Mouse (Mus musculus) midbrain, embryonic 10.5 days (tissue): ENCODE results near the gene Ppm1l. TPM values are rescaled to one million over a fixed set of nuclear protein-coding genes. Genes with fewer than 3 reads are reported as not detected.
"Not testable (repeated sequence)": the region's sequence is repeated elsewhere in the genome, so short reads cannot be mapped to it uniquely, and the experiment has no call there.

Experiments used
- DNase-seq: peaks from one replicate; pipeline ENCODE4 v3.0.0-alpha.2; 2017; ENCODE audit warnings: low spot score
- H3K27ac ChIP-seq: fragments of 300-500 bp; sonication (generic); replicated peaks from 2 replicates; pipeline ENCODE4 v1.5.1; 2016; ENCODE audit warnings: mild to moderate bottlenecking
- H3K27me3 ChIP-seq: fragments of 300-500 bp; sonication (generic); 2 replicates; pipeline ENCODE4 v1.6.1; 2016; ENCODE audit warnings: low read depth, mild to moderate bottlenecking; ENCODE audit not compliant: poor library complexity, severe bottlenecking
- H3K36me3 ChIP-seq: fragments of 300-500 bp; sonication (generic); 2 replicates; pipeline ENCODE4 v1.6.1; 2016; ENCODE audit warnings: mild to moderate bottlenecking, moderate library complexity
- H3K4me1 ChIP-seq: fragments of 300-500 bp; sonication (generic); 2 replicates; pipeline ENCODE4 v1.6.1; 2016
- H3K4me3 ChIP-seq: fragments of 300-500 bp; sonication (generic); 2 replicates; pipeline ENCODE4 v1.5.1; 2016; ENCODE audit warnings: mild to moderate bottlenecking, moderate library complexity
- H3K9me3 ChIP-seq: fragments of 300-500 bp; sonication (generic); replicated peaks from 2 replicates; pipeline ENCODE4 v1.6.1; 2016; ENCODE audit warnings: mild to moderate bottlenecking
- WGBS: fragments of 180-500 bp; shearing (Covaris S2); methylation state at CpG from one replicate; pipeline ENCODE4 v1.1.7; 2016; 5-methylcytosine and 5-hydroxymethylcytosine counted together
- polyA plus RNA-seq: library from polyadenylated mRNA; unstranded; fragments of >200 nt; fragmentation: Nextera tagmentation; extraction: Ambion mirVana; gene quantifications from 2 replicates; pipeline ENCODE4 v1.2.1, GENCODE M21; 2016

Gene Ppm1l
- polyA plus RNA-seq, 1 experiment from 2014 or later, result 14.8 TPM

- Histone ChIP-seq H3K27ac (no peak overlapping the region), H3K36me3 (0 out of 2 replicates have a peak, but pooled peaks cover 6% of the 10 kb centered on the region), H3K9me3 (no peaks in the 10 kb centered on the region), H3K4me3 (no peak overlapping the region), H3K4me1 (peaks cover 3% of the 10 kb centered on the region), H3K27me3 (peaks cover 6% of the 10 kb centered on the region; the same call in 1 of the 2 replicates)
- WGBS, result 82% methylated on average over 5 of the region's 5 CpGs
- no peak for DNase-seq
Observed at GRCm38 (mm10) chr3:69545017-69545416, 228.4 kb downstream of the Ppm1l start.

DNA sequence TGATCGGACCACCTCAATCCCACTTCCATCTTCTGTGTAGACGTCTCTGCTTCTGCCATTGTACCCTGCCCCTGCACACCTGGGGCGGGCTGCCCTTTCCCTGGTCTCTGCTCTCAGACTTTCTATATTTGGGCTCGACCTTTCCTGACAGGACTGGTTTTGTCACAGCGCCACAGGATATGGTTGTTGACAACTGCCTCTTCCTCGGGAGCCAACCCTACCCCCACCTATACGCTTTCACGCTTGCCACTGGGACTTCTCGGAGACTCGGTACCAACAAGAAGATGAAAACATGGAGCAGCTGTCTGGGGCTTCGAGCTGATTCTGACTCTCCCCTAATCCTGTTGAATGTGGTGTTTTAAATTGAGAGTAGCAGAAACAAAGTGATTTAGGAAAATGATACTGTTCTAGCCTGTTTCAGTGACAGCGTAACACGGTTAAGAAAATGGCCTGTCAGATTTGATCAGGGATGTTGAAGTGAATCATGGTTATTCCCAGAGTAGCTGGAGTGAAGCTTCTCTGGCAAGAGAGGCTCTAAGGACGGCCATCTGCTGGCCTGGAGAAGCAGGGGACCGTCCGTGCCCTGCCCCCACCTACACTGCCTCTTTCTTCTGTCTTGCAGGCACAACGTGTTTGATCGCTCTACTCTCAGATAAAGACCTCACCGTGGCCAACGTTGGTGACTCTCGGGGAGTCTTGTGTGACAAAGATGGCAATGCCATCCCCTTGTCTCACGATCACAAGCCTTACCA lies 232.2 kb downstream of the Ppm1l start:
- WGBS, result 87% methylated on average over 22 of the region's 22 CpGs
- H3K27me3 ChIP-seq, result no peaks in the 10 kb centered on the region
- H3K36me3 ChIP-seq, result peaks cover 18% of the 10 kb centered on the region
- H3K4me1 ChIP-seq, result no peaks in the 10 kb centered on the region
- no peak overlapping the region for H3K27ac ChIP-seq
- H3K4me3 ChIP-seq, result no peak overlapping the region
- H3K9me3 ChIP-seq, result no peaks in the 10 kb centered on the region
- no peak for DNase-seq

- peaks cover 22% of the 10 kb centered on the region for H3K36me3 ChIP-seq
- H3K4me3 ChIP-seq, result no peak overlapping the region
- no peak for DNase-seq
- no peaks in the 10 kb centered on the region for H3K4me1 ChIP-seq
- H3K27ac ChIP-seq, result no peak overlapping the region
- H3K27me3 ChIP-seq, result no peaks in the 10 kb centered on the region
- no peaks in the 10 kb centered on the region for H3K9me3 ChIP-seq
- WGBS, result 78% methylated on average over 4 of the region's 4 CpGs
Observed at GRCm38 (mm10) chr3:69549602-69550001, 232.9 kb downstream of the Ppm1l start.

GRCm38 (mm10) chr3:69555511-69555910 lies 238.8 kb downstream of the Ppm1l start:
- no peak for DNase-seq
- H3K4me1 ChIP-seq, result peaks cover 5% of the 10 kb centered on the region; the same call in 1 of the 2 replicates
- no peaks in the 10 kb centered on the region for H3K9me3 ChIP-seq
- no peak overlapping the region for H3K4me3 ChIP-seq
- no peaks in the 10 kb centered on the region for H3K27me3 ChIP-seq
- H3K36me3 ChIP-seq, result peaks cover 16% of the 10 kb centered on the region
- H3K27ac ChIP-seq, result no peak overlapping the region
- WGBS, result 90% methylated on average over 6 of the region's 6 CpGs

- H3K4me3 ChIP-seq, result no peak overlapping the region
- peaks cover 5% of the 10 kb centered on the region; the same call in 1 of the 2 replicates for H3K4me1 ChIP-seq
- H3K9me3 ChIP-seq, result no peaks in the 10 kb centered on the region
- 86% methylated on average over 12 of the region's 12 CpGs for WGBS
- H3K36me3 ChIP-seq, result peaks cover 16% of the 10 kb centered on the region
- H3K27me3 ChIP-seq, result no peaks in the 10 kb centered on the region
- H3K27ac ChIP-seq, result no peak overlapping the region
- DNase-seq, result no peak
Observed at GRCm38 (mm10) chr3:69556092-69556778, 239.6 kb downstream of the Ppm1l start.

DNA sequence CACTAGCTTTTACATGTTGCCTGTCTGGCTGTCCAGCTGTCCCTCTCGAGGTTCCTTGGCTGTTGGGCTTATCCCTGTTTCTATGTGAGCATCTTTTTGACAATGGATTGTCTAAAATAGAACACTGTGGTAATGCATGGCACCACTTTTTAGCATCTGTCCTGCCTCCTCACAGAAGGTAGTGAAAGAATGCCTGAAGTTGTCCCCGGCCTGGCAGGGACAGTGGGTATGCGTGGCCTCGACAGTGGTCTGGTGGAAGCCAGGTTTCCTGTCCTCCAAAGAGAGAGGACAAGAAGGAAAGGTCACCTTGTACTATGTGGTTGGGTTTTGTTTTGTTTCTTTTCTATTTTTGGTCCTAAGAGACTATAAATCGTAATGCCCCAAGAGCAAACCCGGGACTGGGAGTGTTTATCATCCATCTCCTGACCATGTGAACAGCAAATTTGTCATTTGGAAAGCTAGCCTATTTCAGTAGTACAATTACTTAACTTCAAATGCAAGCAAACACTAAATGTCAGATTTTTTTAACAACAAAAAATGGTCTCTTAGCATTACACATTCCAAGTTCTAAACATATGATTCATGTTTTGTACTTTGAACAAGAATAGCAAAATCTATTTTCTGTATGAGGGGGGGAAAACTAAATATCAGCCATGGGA lies 242.8 kb downstream of the Ppm1l start:
- H3K27me3 ChIP-seq, result no peaks in the 10 kb centered on the region
- DNase-seq, result no peak
- H3K4me3 ChIP-seq, result no peak overlapping the region
- WGBS, result 93% methylated on average over 6 of the region's 6 CpGs
- peaks cover 10% of the 10 kb centered on the region for H3K4me1 ChIP-seq
- no peaks in the 10 kb centered on the region for H3K9me3 ChIP-seq
- no peak overlapping the region for H3K27ac ChIP-seq
- H3K36me3 ChIP-seq, result no peaks in the 10 kb centered on the region

- Histone ChIP-seq H3K4me3 (no peak overlapping the region), H3K27me3 (no peaks in the 10 kb centered on the region), H3K4me1 (peaks cover 10% of the 10 kb centered on the region), H3K27ac (no peak overlapping the region), H3K9me3 (no peaks in the 10 kb centered on the region), H3K36me3 (no peaks in the 10 kb centered on the region)
- DNase-seq, result no peak
- WGBS, result 94% methylated on average over 7 of the region's 7 CpGs
Observed at GRCm38 (mm10) chr3:69559975-69560330, 243.3 kb downstream of the Ppm1l start.

DNA sequence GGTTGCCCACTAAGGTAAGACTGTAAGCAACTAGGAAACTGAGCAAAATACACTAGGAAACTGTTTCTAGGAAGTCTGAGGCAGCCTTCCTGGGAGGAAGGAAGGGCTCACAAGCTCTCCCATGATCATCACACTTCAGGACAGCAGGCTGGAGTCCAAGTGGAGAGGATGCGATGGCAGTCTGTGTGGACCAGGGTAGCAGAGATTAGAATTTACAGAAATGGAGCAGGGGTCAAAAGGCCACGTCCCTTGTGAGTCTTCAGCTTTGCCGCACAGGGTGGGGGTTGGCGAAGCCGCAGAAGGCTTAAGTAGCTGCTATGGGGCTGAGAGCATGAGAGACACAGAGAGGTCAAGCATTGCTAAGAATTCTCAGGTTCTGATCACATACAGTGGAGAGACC lies 245.0 kb downstream of the Ppm1l start:
- Histone ChIP-seq H3K27ac (no peak overlapping the region), H3K36me3 (no peaks in the 10 kb centered on the region), H3K4me1 (peaks cover 5% of the 10 kb centered on the region), H3K9me3 (no peaks in the 10 kb centered on the region), H3K27me3 (no peaks in the 10 kb centered on the region), H3K4me3 (no peak overlapping the region)
- DNase-seq, result peak; percentile 23
- WGBS, result 64% methylated on average over 5 of the region's 5 CpGs

- H3K36me3 ChIP-seq, result no peaks in the 10 kb centered on the region
- no peak overlapping the region for H3K27ac ChIP-seq
- no peaks in the 10 kb centered on the region for H3K27me3 ChIP-seq
- H3K9me3 ChIP-seq, result no peaks in the 10 kb centered on the region
- no peak for DNase-seq
- H3K4me1 ChIP-seq, result peaks cover 5% of the 10 kb centered on the region
- WGBS, result 95% methylated on average over 5 of the region's 6 CpGs
- no peak overlapping the region for H3K4me3 ChIP-seq
Observed at GRCm38 (mm10) chr3:69563406-69563805, 246.7 kb downstream of the Ppm1l start.

- not testable (repeated sequence) for H3K9me3 ChIP-seq, H3K4me3 ChIP-seq, H3K36me3 ChIP-seq, H3K27me3 ChIP-seq, H3K4me1 ChIP-seq, DNase-seq, H3K27ac ChIP-seq
- WGBS, result 100% methylated on average over 1 of the region's 1 CpGs
Observed at GRCm38 (mm10) chr3:69565586-69565985, 248.9 kb downstream of the Ppm1l start.

- 93% methylated on average over 5 of the region's 5 CpGs for WGBS
- H3K27me3 ChIP-seq, result no peaks in the 10 kb centered on the region
- H3K4me1 ChIP-seq, result no peaks in the 10 kb centered on the region
- no peak overlapping the region for H3K4me3 ChIP-seq
- no peaks in the 10 kb centered on the region for H3K9me3 ChIP-seq
- H3K27ac ChIP-seq, result no peak overlapping the region
- peaks cover 25% of the 10 kb centered on the region for H3K36me3 ChIP-seq
- no peak for DNase-seq
Observed at GRCm38 (mm10) chr3:69572561-69572960, 255.9 kb downstream of the Ppm1l start.

GRCm38 (mm10) chr3:69575577-69575976 lies 258.9 kb downstream of the Ppm1l start:
- WGBS, result 95% methylated on average over 11 of the region's 11 CpGs

DNA sequence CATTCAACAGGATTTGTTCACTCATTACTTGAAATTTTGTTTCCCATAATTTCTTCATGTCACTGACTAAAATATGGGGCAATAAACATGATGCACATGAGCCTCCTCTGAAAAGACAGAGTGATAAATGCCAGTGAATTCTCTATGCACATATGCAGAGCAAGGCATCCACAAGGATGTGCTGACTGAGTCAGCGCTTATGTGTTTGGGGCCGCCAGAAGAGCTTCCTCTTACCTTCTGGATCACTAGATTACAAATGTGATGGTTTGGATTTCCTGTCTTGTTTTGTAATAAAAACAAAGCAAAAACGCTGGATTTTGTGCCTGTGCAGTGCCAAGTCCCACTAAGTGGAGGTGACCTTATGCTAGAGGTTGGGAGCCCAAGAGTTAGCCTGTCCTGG lies 260.1 kb downstream of the Ppm1l start:
- Histone ChIP-seq H3K4me1 (no peaks in the 10 kb centered on the region), H3K36me3 (peaks cover 34% of the 10 kb centered on the region), H3K27me3 (no peaks in the 10 kb centered on the region), H3K9me3 (no peaks in the 10 kb centered on the region), H3K27ac (no peak overlapping the region), H3K4me3 (no peak overlapping the region)
- 89% methylated on average over 3 of the region's 3 CpGs for WGBS
- no peak for DNase-seq

More at GRCm38 (mm10) chr3:69575577-69575976, 258.9 kb downstream of the Ppm1l start:
- no peaks in the 10 kb centered on the region for H3K4me1 ChIP-seq
- H3K27me3 ChIP-seq, result no peaks in the 10 kb centered on the region
- H3K9me3 ChIP-seq, result no peaks in the 10 kb centered on the region
- DNase-seq, result no peak
- peaks cover 34% of the 10 kb centered on the region for H3K36me3 ChIP-seq
- H3K27ac ChIP-seq, result no peak overlapping the region
- H3K4me3 ChIP-seq, result no peak overlapping the region
